Mouse (Mus musculus) thymus, adult 2 months (tissue): ENCODE results near the gene Ncbp1. TPM values are rescaled to one million over a fixed set of nuclear protein-coding genes. Genes with fewer than 3 reads are reported as not detected.

Source experiments
- DNase-seq: peaks from one replicate; pipeline ENCODE4 v3.0.0; 2021
- H3K27ac ChIP-seq: fragments of 200-500 bp; 2 replicates; pipeline ENCODE4 v1.5.1; 2012; ENCODE audit warnings: low read length, control low read depth; ENCODE audit not compliant: control insufficient read depth, insufficient read depth
- H3K27me3 ChIP-seq: fragments of 200-500 bp; 2 replicates; pipeline ENCODE4 v1.6.1; 2012; ENCODE audit warnings: mild to moderate bottlenecking, low read length, moderate library complexity, mixed read lengths; ENCODE audit not compliant: control insufficient read depth, insufficient read depth
- H3K36me3 ChIP-seq: fragments of 200-500 bp; 2 replicates; pipeline ENCODE4 v1.6.1; 2012; ENCODE audit warnings: mild to moderate bottlenecking, low read length, moderate library complexity; ENCODE audit not compliant: control insufficient read depth, insufficient read depth
- H3K4me1 ChIP-seq: fragments of 200-500 bp; replicated peaks from 2 replicates; pipeline ENCODE4 v1.6.1; 2012; ENCODE audit warnings: low read length; ENCODE audit not compliant: control insufficient read depth, insufficient read depth
- H3K4me3 ChIP-seq: fragments of 200-500 bp; 2 replicates; pipeline ENCODE4 v1.5.1; 2012; ENCODE audit warnings: mild to moderate bottlenecking, low read length, control low read depth, moderate library complexity; ENCODE audit not compliant: control insufficient read depth, insufficient read depth
- CTCF ChIP-seq: fragments of 200-500 bp; IDR thresholded peaks from 2 replicates; pipeline ENCODE4 v1.5.1; 2012; ENCODE audit warnings: mild to moderate bottlenecking, control low read depth, low read length, moderate library complexity, borderline replicate concordance; ENCODE audit not compliant: control insufficient read depth, poor library complexity, insufficient read depth; ENCODE audit errors: extremely low read depth
- POLR2A ChIP-seq: fragments of 200-500 bp; IDR thresholded peaks from 2 replicates; pipeline ENCODE4 v1.6.1; 2012; ENCODE audit warnings: mild to moderate bottlenecking, low read length, control low read depth, moderate library complexity; ENCODE audit not compliant: control insufficient read depth, poor library complexity, insufficient read depth; ENCODE audit errors: extremely low read depth
- WGBS: fragments of 180-500 bp; shearing (Covaris S2); methylation state at CpG from one replicate; pipeline ENCODE4 v1.1.7; 2018; 5-methylcytosine and 5-hydroxymethylcytosine counted together
- polyA plus RNA-seq: library from polyadenylated mRNA; depleted of rRNA; stranded (reverse); fragments of >200 nt; gene quantifications from 2 replicates; pipeline ENCODE4 v1.2.3, GENCODE M21; 2012

Gene Ncbp1
- polyA plus RNA-seq, 1 experiment: 53.3 TPM

- TF ChIP-seq CTCF: no peak
- no peak for TF ChIP-seq POLR2A
- Histone ChIP-seq H3K4me3 (no peak overlapping the region), H3K27me3 (no peaks in the 10 kb centered on the region), H3K4me1 (no peaks in the 10 kb centered on the region), H3K27ac (no peak overlapping the region), H3K36me3 (peaks cover under 1% of the 10 kb centered on the region; the same call in 1 of the 2 replicates)
- no peak for DNase-seq
- WGBS: 97% methylated on average over 8 of the region's 8 CpGs
Measured at GRCm38 (mm10) chr4:46110084-46110483, 28.3 kb upstream of the Ncbp1 start.

- Histone ChIP-seq H3K36me3 (peaks cover 9% of the 10 kb centered on the region), H3K27me3 (no peaks in the 10 kb centered on the region), H3K4me3 (no peak overlapping the region), H3K27ac (no peak overlapping the region), H3K4me1 (no peaks in the 10 kb centered on the region)
- TF ChIP-seq CTCF: no peak
- no peak for TF ChIP-seq POLR2A
- no peak for DNase-seq
- 83% methylated on average over 3 of the region's 3 CpGs for WGBS
Measured at GRCm38 (mm10) chr4:46111361-46111760, 27.1 kb upstream of the Ncbp1 start.

DNA sequence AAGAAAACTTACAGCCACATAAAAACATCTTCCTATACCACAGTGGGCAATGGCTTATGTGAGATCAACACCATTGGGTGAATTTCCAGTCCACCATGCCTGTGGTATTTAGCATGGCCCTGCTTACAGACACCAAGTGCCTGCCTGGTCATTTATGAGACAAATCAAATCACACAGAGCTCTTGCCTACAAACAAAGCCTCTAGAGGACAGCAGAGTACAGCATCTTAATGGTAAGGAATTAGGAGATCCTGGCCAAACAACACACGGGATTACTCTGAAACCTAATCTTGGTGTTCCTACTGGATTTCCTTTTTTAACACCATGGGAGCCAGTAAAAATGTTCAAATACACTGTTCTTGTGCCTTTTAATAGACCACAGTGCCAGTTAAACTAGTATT is 23.1 kb upstream of the Ncbp1 start:
- Histone ChIP-seq H3K4me1 (no peaks in the 10 kb centered on the region), H3K4me3 (no peak overlapping the region), H3K36me3 (peaks cover 46% of the 10 kb centered on the region), H3K27me3 (no peaks in the 10 kb centered on the region), H3K27ac (no peak overlapping the region)
- no peak for DNase-seq
- TF ChIP-seq CTCF (no peak), POLR2A (no peak)
- 94% methylated on average over 1 of the region's 1 CpGs for WGBS

DNA sequence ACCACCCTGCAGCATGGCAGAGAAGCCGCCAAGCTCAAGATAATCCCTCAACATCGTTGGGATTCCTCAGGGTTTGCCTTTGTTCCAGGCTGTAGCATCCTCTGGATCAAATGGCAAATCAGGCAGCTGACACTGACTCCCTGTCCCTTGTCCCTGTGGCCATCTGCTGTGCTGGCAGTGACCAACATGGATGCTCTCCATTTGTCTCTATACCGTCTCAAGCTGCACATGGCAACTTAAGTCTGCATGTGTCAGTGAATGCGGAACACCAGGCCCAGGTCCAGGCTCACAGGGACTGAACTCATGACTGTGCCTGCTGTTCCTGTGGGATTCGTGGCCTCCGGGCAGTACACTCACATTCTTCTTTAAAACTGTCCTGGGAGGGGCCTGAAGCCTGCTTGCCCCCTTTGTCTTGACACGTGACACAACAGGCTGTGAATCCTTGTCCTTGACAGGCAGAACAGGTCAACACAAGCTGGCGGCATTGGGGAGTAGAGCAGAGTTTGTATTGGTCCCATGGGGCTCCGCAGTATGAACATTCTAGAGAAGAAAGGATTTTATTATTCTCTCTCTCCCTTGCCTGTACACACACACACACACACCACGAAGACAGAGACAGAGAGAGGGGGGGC is 21.8 kb upstream of the Ncbp1 start:
- 95% methylated on average over 10 of the region's 10 CpGs for WGBS
- H3K36me3 ChIP-seq: peaks cover 48% of the 10 kb centered on the region
- no peak for TF ChIP-seq POLR2A
- TF ChIP-seq CTCF: no peak
- H3K4me1 ChIP-seq: no peaks in the 10 kb centered on the region
- no peaks in the 10 kb centered on the region for H3K27me3 ChIP-seq
- no peak overlapping the region for H3K27ac ChIP-seq
- DNase-seq: no peak
- H3K4me3 ChIP-seq: no peak overlapping the region

DNA sequence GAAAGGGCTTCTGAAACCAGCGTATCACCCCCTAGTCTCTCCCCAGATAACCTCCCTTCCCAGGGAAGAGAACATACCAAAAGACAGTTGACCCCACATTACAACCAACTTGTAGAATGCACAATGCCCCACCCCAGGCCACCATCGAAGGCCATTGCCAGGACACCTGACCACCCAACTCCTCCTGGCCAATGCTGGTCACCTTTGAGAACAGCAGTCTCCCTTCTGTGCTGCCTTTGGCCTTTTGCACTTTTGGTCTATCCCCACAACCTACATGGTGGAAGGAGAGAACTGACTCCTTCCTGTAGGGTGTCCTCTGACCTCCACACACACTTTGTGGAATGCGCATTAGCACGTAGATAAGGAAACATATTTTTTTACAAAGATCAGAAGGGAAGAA is 20.9 kb upstream of the Ncbp1 start:
- Histone ChIP-seq H3K4me3 (no peak overlapping the region), H3K27ac (no peak overlapping the region), H3K27me3 (no peaks in the 10 kb centered on the region), H3K36me3 (peaks cover 55% of the 10 kb centered on the region), H3K4me1 (no peaks in the 10 kb centered on the region)
- WGBS: 98% methylated on average over 4 of the region's 4 CpGs
- no peak for DNase-seq
- no peak for TF ChIP-seq CTCF

DNA sequence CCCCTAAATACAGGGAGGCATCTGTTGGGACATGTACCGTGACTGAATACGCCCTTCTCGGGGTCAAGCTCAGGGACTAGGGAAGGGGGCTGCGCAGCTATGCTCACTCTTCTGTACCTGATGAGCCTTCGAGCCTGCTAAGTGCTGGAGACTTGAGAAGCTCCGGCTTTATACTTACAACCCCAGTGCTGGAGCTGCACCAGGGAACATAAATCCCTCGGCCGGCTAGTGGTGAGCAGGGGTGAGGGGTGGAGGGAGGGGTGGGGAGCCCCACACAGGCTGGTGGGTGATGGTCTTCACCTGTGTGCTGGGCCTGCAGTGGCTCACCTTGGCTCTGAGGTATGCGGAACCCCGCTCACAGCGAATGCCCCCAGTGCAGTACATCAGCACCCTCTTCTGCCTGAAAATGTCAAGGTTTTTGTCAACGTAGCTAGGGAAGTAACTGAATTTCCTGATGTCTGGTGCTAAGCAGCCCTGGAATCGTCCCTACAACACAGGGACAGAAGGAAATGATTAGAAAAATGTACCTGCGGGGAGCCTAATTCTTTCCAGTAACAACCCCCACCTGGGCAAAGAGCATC is 18.8 kb upstream of the Ncbp1 start:
- peaks cover 71% of the 10 kb centered on the region for H3K36me3 ChIP-seq
- no peak overlapping the region for H3K4me3 ChIP-seq
- no peak overlapping the region for H3K27ac ChIP-seq
- H3K4me1 ChIP-seq: no peaks in the 10 kb centered on the region
- WGBS: 97% methylated on average over 14 of the region's 14 CpGs
- TF ChIP-seq POLR2A: no peak
- no peak for TF ChIP-seq CTCF
- H3K27me3 ChIP-seq: no peaks in the 10 kb centered on the region
- DNase-seq: no peak

DNA sequence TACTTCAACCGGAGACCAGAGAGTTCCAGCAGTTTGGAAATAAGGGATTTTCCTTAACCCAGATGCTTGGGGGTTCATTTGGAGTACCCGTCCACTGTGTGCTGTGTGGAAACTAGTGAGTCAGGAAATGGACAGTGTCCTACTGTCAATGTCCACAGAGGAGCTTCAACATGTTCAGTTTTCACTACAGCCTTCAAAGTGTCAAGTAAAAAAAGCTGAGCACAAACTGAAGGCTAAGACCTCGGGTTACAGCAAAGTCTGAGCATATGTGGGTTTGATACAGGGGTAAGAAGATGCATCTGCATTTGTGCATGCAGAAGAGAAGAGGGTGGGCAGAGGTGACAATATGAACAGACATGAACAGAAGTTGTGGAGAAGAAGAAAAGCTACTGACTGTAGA is 17.6 kb upstream of the Ncbp1 start:
- 87% methylated on average over 3 of the region's 3 CpGs for WGBS
- no peak for TF ChIP-seq POLR2A
- TF ChIP-seq CTCF: no peak
- H3K27me3 ChIP-seq: no peaks in the 10 kb centered on the region
- H3K4me1 ChIP-seq: no peaks in the 10 kb centered on the region
- no peak overlapping the region for H3K4me3 ChIP-seq
- no peak for DNase-seq
- H3K27ac ChIP-seq: no peak overlapping the region
- H3K36me3 ChIP-seq: peaks cover 70% of the 10 kb centered on the region
